Mouse (Mus musculus): Measurements from ENCODE around the gene Slc5a6.

Slc5a6 gene

GRCm38 (mm10) chr5:31001560-31001959, 47.2 kb downstream of the Slc5a6 start:
- no peak for DNase-seq (ENCODE audit: inconsistent ontology term)

- DNase-seq (ENCODE audit: inconsistent ontology term): no peak
Observed at GRCm38 (mm10) chr5:31000993-31001392, 47.7 kb downstream of the Slc5a6 start.

GRCm38 (mm10) chr5:31000122-31000521, 48.6 kb downstream of the Slc5a6 start:
- DNase-seq (ENCODE audit: inconsistent ontology term): peak; percentile 51

- DNase-seq (ENCODE audit: inconsistent ontology term): no peak
Observed at GRCm38 (mm10) chr5:30999324-30999723, 49.4 kb downstream of the Slc5a6 start.

- peak; percentile 45 for DNase-seq (ENCODE audit: inconsistent ontology term)
Observed at GRCm38 (mm10) chr5:30998306-30998705, 50.4 kb downstream of the Slc5a6 start.

GRCm38 (mm10) chr5:30994910-30995635, 53.7 kb downstream of the Slc5a6 start:
- DNase-seq (ENCODE audit: inconsistent ontology term): no peak

- no peak for DNase-seq (ENCODE audit: inconsistent ontology term)
Observed at GRCm38 (mm10) chr5:30994074-30994473, 54.6 kb downstream of the Slc5a6 start.

- DNase-seq (ENCODE audit: inconsistent ontology term): no peak
Observed at GRCm38 (mm10) chr5:30992980-30993676, 55.6 kb downstream of the Slc5a6 start.

Data from Muller cell, postnatal 12 days (primary cell).